Mouse (Mus musculus) forebrain, embryonic 10.5 days (tissue): Measurements from ENCODE around the gene Jmjd4. TPM values are rescaled to one million over a fixed set of nuclear protein-coding genes. Genes with fewer than 3 reads are reported as not detected.

ENCODE experiments used
- DNase-seq: peaks from one replicate; pipeline ENCODE4 v3.0.0-alpha.2; 2017; ENCODE audit warnings: low spot score; ENCODE audit errors: extremely low spot score
- H3K27ac ChIP-seq: fragments of 300-500 bp; sonication (generic); 2 replicates; pipeline ENCODE4 v1.5.1; 2016; ENCODE audit warnings: mild to moderate bottlenecking
- H3K27me3 ChIP-seq: fragments of 300-500 bp; sonication (generic); 2 replicates; pipeline ENCODE4 v1.6.1; 2016; ENCODE audit warnings: mild to moderate bottlenecking; ENCODE audit not compliant: poor library complexity, severe bottlenecking
- H3K36me3 ChIP-seq: fragments of 300-500 bp; sonication (generic); replicated peaks from 2 replicates; pipeline ENCODE4 v1.6.1; 2016; ENCODE audit warnings: mild to moderate bottlenecking, moderate library complexity
- H3K4me1 ChIP-seq: fragments of 300-500 bp; sonication (generic); 2 replicates; pipeline ENCODE4 v1.6.1; 2016
- H3K4me3 ChIP-seq: fragments of 300-500 bp; sonication (generic); 2 replicates; pipeline ENCODE4 v1.5.1; 2016; ENCODE audit warnings: mild to moderate bottlenecking, moderate library complexity
- H3K9me3 ChIP-seq: fragments of 300-500 bp; sonication (generic); 2 replicates; pipeline ENCODE4 v1.6.1; 2016; ENCODE audit warnings: mild to moderate bottlenecking, moderate library complexity
- WGBS: fragments of 180-500 bp; shearing (Covaris S2); methylation state at CpG from one replicate; pipeline ENCODE4 v1.1.7; 2016; 5-methylcytosine and 5-hydroxymethylcytosine counted together
- polyA plus RNA-seq: library from polyadenylated mRNA; unstranded; fragments of >200 nt; fragmentation: Nextera tagmentation; extraction: Ambion mirVana; gene quantifications from 2 replicates; pipeline ENCODE4 v1.2.1, GENCODE M21; 2016

Jmjd4 gene
- polyA plus RNA-seq, 1 experiment from 2014 or later = 19.7 TPM

- no peaks in the 10 kb centered on the region for H3K4me1 ChIP-seq
- H3K4me3 ChIP-seq = no peak overlapping the region
- no peak overlapping the region for H3K27ac ChIP-seq
- no peaks in the 10 kb centered on the region for H3K27me3 ChIP-seq
- no peaks in the 10 kb centered on the region for H3K9me3 ChIP-seq
- H3K36me3 ChIP-seq = peaks cover 35% of the 10 kb centered on the region
- peak; percentile 41 for DNase-seq
- 17% methylated on average over 2 of the region's 2 CpGs for WGBS
These were observed 33.4 kb downstream of the Jmjd4 start for GRCm38 (mm10) chr11:59483212-59483611.

DNA sequence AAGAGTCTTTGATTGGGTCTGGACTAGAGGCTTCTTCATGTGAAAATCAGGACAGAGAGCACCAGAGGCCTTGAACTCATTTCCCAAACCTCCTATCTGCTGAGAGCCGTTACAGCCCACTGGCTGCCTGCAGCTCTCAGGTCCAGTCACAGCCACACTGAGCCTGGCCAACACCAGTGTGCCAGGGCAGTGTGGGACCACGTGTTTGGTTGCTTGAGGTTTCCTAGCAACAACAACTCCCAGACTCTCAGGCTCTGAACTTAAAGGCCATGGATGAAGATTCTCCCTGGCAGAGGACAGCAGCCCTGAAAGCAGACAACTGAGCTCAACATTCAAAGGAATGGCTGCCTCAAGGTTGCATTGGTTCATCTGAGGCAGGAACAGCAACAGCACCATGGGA, 35.8 kb downstream of the Jmjd4 start:
- Histone ChIP-seq H3K27ac (no peak overlapping the region), H3K27me3 (no peaks in the 10 kb centered on the region), H3K4me3 (no peak overlapping the region), H3K9me3 (no peaks in the 10 kb centered on the region), H3K4me1 (no peaks in the 10 kb centered on the region), H3K36me3 (peaks cover 60% of the 10 kb centered on the region)
- WGBS = 63% methylated on average over 2 of the region's 2 CpGs
- DNase-seq = no peak

- Histone ChIP-seq H3K4me1 (no peaks in the 10 kb centered on the region), H3K4me3 (no peak overlapping the region), H3K27ac (no peak overlapping the region), H3K27me3 (no peaks in the 10 kb centered on the region), H3K36me3 (peaks cover 65% of the 10 kb centered on the region), H3K9me3 (no peaks in the 10 kb centered on the region)
- DNase-seq = no peak
- 93% methylated on average over 8 of the region's 8 CpGs for WGBS
These were observed 36.4 kb downstream of the Jmjd4 start for GRCm38 (mm10) chr11:59486222-59486621.

DNA sequence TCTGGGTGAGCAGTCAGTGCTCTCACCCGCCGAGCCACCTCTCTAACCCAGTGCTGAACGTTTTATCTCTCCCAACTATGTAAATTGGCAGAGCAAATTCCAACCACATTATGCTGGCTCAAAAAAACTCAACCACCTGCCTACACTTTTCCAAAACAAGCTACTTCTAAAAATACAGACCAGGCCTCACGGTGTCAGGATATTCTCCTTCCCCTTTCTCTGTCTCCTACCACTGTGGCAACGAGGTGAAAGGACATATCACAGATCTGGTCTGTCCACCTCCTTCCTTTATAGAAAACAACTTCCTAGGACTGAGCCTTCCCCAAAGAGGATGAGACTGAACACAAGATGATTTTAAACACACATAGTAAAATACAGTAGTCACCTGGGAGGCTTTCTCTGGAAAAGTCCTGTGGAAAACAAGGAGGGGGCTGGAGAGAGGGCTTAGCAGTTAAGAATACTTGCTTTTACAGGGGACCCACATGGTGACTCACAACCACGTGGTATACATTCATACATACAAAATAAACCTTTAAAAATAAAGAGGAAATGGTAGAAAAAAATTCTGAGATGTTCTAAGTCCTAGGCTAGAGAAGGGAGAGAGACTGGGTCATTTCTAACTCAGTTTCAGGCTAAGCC, 46.9 kb downstream of the Jmjd4 start:
- H3K36me3 ChIP-seq = peaks cover 100% of the 10 kb centered on the region

DNA sequence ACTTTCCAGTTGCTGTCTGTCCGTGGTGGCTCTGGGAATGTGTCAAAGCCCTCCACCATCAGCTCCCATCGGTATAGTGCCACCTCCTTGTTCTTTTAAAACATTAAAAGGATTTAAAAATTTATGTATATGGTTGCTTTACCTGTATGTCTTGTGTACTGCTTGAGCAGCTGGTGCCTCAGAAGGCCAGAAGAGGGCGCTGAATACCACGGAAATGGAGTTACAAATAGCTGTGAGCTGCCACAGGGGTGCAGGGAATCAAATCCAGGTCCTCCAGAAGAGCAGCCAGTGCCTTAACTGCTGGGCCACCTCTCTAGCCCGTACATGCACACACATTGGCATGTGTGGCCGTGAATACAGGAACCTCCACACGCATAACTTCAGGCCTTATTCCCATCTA, 47.9 kb downstream of the Jmjd4 start:
- no peak for DNase-seq
- WGBS = 91% methylated on average over 7 of the region's 7 CpGs
- H3K36me3 ChIP-seq = peaks cover 100% of the 10 kb centered on the region
- H3K9me3 ChIP-seq = peaks cover 11% of the 10 kb centered on the region; the same call in 1 of the 2 replicates
- no peaks in the 10 kb centered on the region for H3K4me1 ChIP-seq
- H3K27me3 ChIP-seq = no peaks in the 10 kb centered on the region
- no peak overlapping the region for H3K27ac ChIP-seq
- no peak overlapping the region for H3K4me3 ChIP-seq

More for the DNA sequence above, 46.9 kb downstream of the Jmjd4 start:
- Histone ChIP-seq H3K9me3 (peaks cover 11% of the 10 kb centered on the region; the same call in 1 of the 2 replicates), H3K27me3 (no peaks in the 10 kb centered on the region), H3K27ac (no peak overlapping the region), H3K4me3 (no peak overlapping the region), H3K4me1 (no peaks in the 10 kb centered on the region)
- WGBS = 93% methylated on average over 6 of the region's 6 CpGs
- no peak for DNase-seq

GRCm38 (mm10) chr11:59501978-59502700, 52.3 kb downstream of the Jmjd4 start:
- Histone ChIP-seq H3K27me3 (no peaks in the 10 kb centered on the region), H3K27ac (no peak overlapping the region), H3K4me1 (peaks cover 18% of the 10 kb centered on the region), H3K36me3 (peaks cover 74% of the 10 kb centered on the region), H3K9me3 (peaks cover 11% of the 10 kb centered on the region; the same call in 1 of the 2 replicates), H3K4me3 (no peak overlapping the region)
- no peak for DNase-seq
- 93% methylated on average over 5 of the region's 5 CpGs for whole genome bisulfite sequencing

GRCm38 (mm10) chr11:59505351-59505838, 55.5 kb downstream of the Jmjd4 start:
- peak overlapping the region; percentile 94 for H3K27ac ChIP-seq
- WGBS = 0% methylated on average over 21 of the region's 21 CpGs
- no peaks in the 10 kb centered on the region for H3K9me3 ChIP-seq
- H3K36me3 ChIP-seq = peaks cover 67% of the 10 kb centered on the region
- DNase-seq = peak; percentile 72
- peaks cover 27% of the 10 kb centered on the region for H3K4me1 ChIP-seq
- H3K27me3 ChIP-seq = no peaks in the 10 kb centered on the region
- H3K4me3 ChIP-seq = peak overlapping the region; percentile 89

DNA sequence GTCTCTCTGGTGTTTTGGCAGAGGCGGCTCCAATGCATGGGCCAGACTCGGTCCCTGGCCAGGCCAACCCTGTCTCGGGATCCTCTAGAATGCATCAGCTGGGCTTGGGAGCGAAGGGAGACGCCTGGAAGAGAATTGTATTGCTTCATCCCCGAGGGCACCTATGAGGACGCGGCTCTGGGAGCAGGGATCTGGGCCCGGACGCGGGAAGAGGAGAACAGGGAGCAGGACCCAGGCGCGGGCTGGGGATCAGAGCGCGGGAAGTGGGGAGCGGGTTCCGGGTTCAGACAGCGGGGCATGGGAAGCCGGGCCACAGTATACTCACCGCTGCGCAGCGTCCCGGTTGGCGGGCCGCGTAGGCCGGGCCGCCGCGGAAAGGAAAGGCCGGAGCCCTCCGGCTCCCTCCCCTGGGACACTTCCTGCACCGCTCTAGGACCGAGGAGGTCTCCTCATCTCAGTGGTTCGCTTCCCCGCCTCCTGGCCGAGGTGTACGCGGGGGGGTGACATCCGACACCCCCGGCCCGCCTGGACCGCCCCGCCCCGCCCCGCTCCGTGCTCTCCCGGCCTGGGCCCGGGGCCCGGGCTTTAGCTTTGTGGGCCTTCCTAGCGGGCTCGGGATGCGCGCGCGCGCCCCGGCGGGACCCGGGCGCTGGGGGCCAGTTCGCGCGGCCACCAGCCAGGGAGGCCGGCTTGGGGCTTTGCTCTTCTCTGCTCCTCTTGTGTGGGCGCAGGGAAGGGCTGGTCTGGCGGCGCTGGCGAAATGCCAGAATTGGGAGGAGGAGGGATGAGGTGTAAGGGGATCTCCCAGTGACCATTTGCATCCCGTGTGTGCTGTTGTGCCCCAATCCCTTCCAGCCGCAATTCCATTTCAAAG, 56.2 kb downstream of the Jmjd4 start:
- under 1% methylated on average over 60 of the region's 71 CpGs for WGBS
- H3K36me3 ChIP-seq = peaks cover 67% of the 10 kb centered on the region

DNA sequence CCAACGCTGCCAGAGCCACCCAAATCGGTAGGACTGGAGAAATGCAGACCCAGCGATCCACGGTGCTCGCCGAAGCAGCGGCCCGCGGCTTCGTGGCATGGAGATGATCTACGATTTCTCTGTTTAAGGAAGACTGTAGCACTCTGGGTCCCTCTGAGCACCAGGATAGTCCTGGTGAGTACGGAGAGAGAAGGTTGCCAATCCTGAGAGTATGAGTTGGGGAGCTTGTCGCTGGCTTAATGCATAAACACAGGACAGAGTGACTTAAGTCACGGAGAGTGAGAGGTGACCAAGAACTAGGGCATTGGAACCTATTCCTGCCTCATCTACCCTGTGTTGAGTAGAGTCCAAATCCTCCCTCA, 56.8 kb downstream of the Jmjd4 start:
- Histone ChIP-seq H3K4me1 (peaks cover 27% of the 10 kb centered on the region), H3K27ac (peak overlapping the region; percentile 94), H3K27me3 (no peaks in the 10 kb centered on the region), H3K4me3 (peak overlapping the region; percentile 89), H3K36me3 (peaks cover 67% of the 10 kb centered on the region), H3K9me3 (no peaks in the 10 kb centered on the region)
- no peak for DNase-seq
- under 1% methylated on average over 14 of the region's 14 CpGs for WGBS

More for the DNA sequence above, 56.2 kb downstream of the Jmjd4 start:
- DNase-seq = peak; percentile 89
- Histone ChIP-seq H3K9me3 (no peaks in the 10 kb centered on the region), H3K27ac (peak overlapping the region; percentile 94), H3K4me1 (peaks cover 27% of the 10 kb centered on the region), H3K27me3 (no peaks in the 10 kb centered on the region), H3K4me3 (peak overlapping the region; percentile 89)

Other genes starting within 250 kb of the Jmjd4 start
- gene Mrpl55, start 247.6 kb upstream of the Jmjd4 start, polyA plus RNA-seq = 123 and 130 TPM in 2 replicates
- 44.8 and 46.8 TPM in 2 replicates for gene 2310033P09Rik, start 241.7 kb upstream of the Jmjd4 start, polyA plus RNA-seq
- gene Arf1, start 221.8 kb upstream of the Jmjd4 start, polyA plus RNA-seq = 613 and 629 TPM in 2 replicates
- 8.4 and 11.8 TPM in 2 replicates for gene Wnt3a, start 159.3 kb upstream of the Jmjd4 start, polyA plus RNA-seq
- gene Wnt9a, start 143.1 kb upstream of the Jmjd4 start, polyA plus RNA-seq = 9.9 and 10.9 TPM in 2 replicates
- not detected in 2 replicates for gene Prss38, start 74.4 kb upstream of the Jmjd4 start, polyA plus RNA-seq
- 111 and 114 TPM in 2 replicates for gene Snap47, start 1.1 kb downstream of the Jmjd4 start, polyA plus RNA-seq
- gene Zfp867, start 22.4 kb downstream of the Jmjd4 start, polyA plus RNA-seq = 8.9 and 9.3 TPM in 2 replicates
- 43.1 and 44.2 TPM in 2 replicates for gene Zkscan17, start 76.7 kb downstream of the Jmjd4 start, polyA plus RNA-seq
- gene Nlrp3, start 91.5 kb downstream of the Jmjd4 start, polyA plus RNA-seq = 0.04 TPM in 1 of 2 replicates, not detected in the other
- gene Olfr222, start 126.2 kb downstream of the Jmjd4 start, polyA plus RNA-seq = not detected in 2 replicates
- gene Olfr223, start 143.2 kb downstream of the Jmjd4 start, polyA plus RNA-seq = not detected in 2 replicates
- gene Mprip, start 211.3 kb downstream of the Jmjd4 start, polyA plus RNA-seq = 24.8 and 28.3 TPM in 2 replicates